Mouse (Mus musculus) limb, embryonic 14.5 days (tissue): ENCODE data around the gene Dlg2. TPM values are rescaled to one million over a fixed set of nuclear protein-coding genes. Genes with fewer than 3 reads are reported as not detected.

Source experiments
- ATAC-seq: fragments of 200-750 bp; cut with Nextera tagmentation; 2 replicates; pipeline ENCODE4 v1.8.0; 2017; ENCODE audit warnings: low read depth, moderate number of reproducible peaks, moderate TSS enrichment; ENCODE audit not compliant: low FRiP score
- DNase-seq: peaks from one replicate; pipeline ENCODE4 v3.0.0-alpha.2; 2015; ENCODE audit warnings: low spot score
- H3K27ac ChIP-seq: fragments of 300-500 bp; sonication (generic); replicated peaks from 2 replicates; pipeline ENCODE4 v1.5.1; 2014; ENCODE audit warnings: low read depth, mild to moderate bottlenecking, low read length, moderate library complexity, mixed read lengths
- H3K27me3 ChIP-seq: fragments of 300-500 bp; sonication (generic); 2 replicates; pipeline ENCODE4 v1.6.1; 2014; ENCODE audit warnings: low read length, mixed read lengths; ENCODE audit not compliant: control insufficient read depth, insufficient read depth
- H3K36me3 ChIP-seq: fragments of 300-500 bp; sonication (generic); 2 replicates; pipeline ENCODE4 v1.6.1; 2014; ENCODE audit warnings: mild to moderate bottlenecking, low read length, moderate library complexity, mixed read lengths; ENCODE audit not compliant: control insufficient read depth, insufficient read depth
- H3K4me1 ChIP-seq: fragments of 300-500 bp; sonication (generic); 2 replicates; pipeline ENCODE4 v1.6.1; 2014; ENCODE audit warnings: antibody characterized with exemption, low read length, mixed read lengths; ENCODE audit not compliant: control insufficient read depth, insufficient read depth
- H3K4me2 ChIP-seq: fragments of 300-500 bp; sonication (generic); replicated peaks from 2 replicates; pipeline ENCODE4 v1.6.1; 2014; ENCODE audit warnings: low read depth, mild to moderate bottlenecking, low read length, moderate library complexity; ENCODE audit not compliant: severe bottlenecking
- H3K4me3 ChIP-seq: fragments of 300-500 bp; sonication (generic); replicated peaks from 2 replicates; pipeline ENCODE4 v1.5.1; 2014; ENCODE audit warnings: low read length
- H3K9ac ChIP-seq: fragments of 300-500 bp; sonication (generic); 2 replicates; pipeline ENCODE4 v1.6.1; 2014; ENCODE audit warnings: mild to moderate bottlenecking, low read depth, low read length, moderate library complexity; ENCODE audit not compliant: severe bottlenecking
- H3K9me3 ChIP-seq: fragments of 300-500 bp; sonication (generic); 2 replicates; pipeline ENCODE4 v1.6.1; 2016; ENCODE audit warnings: low read length; ENCODE audit not compliant: control insufficient read depth
- POLR2A ChIP-seq: fragments of 200-500 bp; IDR thresholded peaks from 2 replicates; pipeline ENCODE4 v1.8.0; 2012; ENCODE audit warnings: inconsistent platforms, mild to moderate bottlenecking, moderate library complexity, borderline replicate concordance; ENCODE audit not compliant: insufficient read depth, insufficient read length; ENCODE audit errors: extremely low read depth
- WGBS: fragments of 180-500 bp; shearing (Covaris S2); extraction: QIAGEN DNeasy Blood & Tissue Kit; methylation state at CpG from one replicate; pipeline ENCODE4 v1.1.7; 2014; 5-methylcytosine and 5-hydroxymethylcytosine counted together
- polyA plus RNA-seq, 2 experiments: library from polyadenylated mRNA; depleted of rRNA in 1 of 2; stranded (reverse) in 1 of 2; unstranded in 1 of 2; fragments of >200 nt; fragmentation: Nextera tagmentation in 1 of 2; extraction: Ambion mirVana in 1 of 2; gene quantifications; 2 replicates each; pipeline versions ENCODE4 v1.2.1 to v1.2.3; 2012 to 2014

Dlg2 gene
- polyA plus RNA-seq, 2 experiments: 4.6 to 7.3 TPM

DNA sequence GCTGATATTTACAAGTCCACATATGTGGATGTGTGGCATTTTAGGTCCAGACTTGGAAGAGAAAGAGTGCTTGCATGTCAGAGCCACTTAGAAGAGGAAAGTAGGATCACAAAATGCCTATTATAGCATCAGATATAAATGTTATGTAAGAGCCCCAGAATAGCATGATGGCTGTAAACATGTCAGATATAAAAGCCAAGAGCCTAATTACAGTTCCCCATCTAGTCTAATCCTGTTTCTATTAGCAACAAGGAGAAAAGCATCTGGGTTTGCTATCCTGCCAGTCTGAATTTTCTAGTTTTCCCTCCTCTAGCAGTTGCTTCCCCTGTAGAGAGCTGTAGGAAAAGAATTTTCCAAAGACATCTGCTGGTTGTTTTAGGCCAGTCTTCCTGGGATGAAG, 217.6 kb downstream of the Dlg2 start:
- no peaks in the 10 kb centered on the region for H3K4me1 ChIP-seq
- H3K9me3 ChIP-seq: no peaks in the 10 kb centered on the region
- H3K4me2 ChIP-seq: no peak overlapping the region
- H3K27me3 ChIP-seq: no peaks in the 10 kb centered on the region
- ATAC-seq: no peak
- no peak overlapping the region for H3K4me3 ChIP-seq
- H3K9ac ChIP-seq: no peak overlapping the region
- DNase-seq: no peak
- no peak for TF ChIP-seq POLR2A
- H3K27ac ChIP-seq: no peak overlapping the region
- no peaks in the 10 kb centered on the region for H3K36me3 ChIP-seq

DNA sequence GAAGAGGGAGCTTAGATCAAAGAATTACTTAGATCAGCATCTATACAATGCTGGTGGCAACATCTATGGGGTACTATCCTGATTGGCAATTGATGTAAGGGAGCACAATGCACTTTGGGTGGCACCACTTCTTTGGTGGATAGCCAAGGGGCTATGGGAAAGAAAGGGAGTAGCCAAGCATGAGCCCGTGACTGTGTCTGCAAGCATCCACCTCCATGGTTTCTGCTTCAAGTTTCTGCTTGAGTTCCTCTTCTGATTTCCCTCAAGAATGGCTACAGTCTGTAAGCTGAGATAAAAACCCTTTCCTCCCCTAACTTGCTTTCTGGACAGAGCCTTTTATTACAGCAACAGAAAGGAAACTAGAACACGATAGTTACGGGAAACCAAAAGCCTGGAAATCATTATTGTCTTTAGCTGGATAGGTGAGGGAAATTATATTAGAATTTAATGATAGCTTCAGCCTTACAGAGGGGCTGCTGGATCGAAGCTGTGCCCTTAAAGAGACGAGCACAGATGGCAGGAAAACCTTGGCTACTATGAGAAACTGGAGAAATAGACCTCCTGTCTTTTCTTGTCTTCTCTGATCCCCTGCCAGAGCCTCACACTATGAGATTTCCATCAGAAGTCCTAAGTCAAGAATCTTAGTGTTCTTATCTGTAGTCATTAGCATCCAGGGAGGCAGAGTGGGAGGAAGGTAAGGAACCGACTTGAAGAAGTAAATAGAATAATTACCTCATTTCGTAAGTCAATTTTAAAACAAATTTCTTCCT, 219.9 kb downstream of the Dlg2 start:
- H3K9ac ChIP-seq: no peak overlapping the region
- 57% methylated on average over 7 of the region's 7 CpGs for WGBS
- no peak overlapping the region for H3K4me3 ChIP-seq
- ATAC-seq (no peak), DNase-seq (no peak)
- no peak for TF ChIP-seq POLR2A
- no peak overlapping the region for H3K27ac ChIP-seq
- no peak overlapping the region for H3K4me2 ChIP-seq
- no peaks in the 10 kb centered on the region for H3K9me3 ChIP-seq
- H3K27me3 ChIP-seq: no peaks in the 10 kb centered on the region
- no peaks in the 10 kb centered on the region for H3K36me3 ChIP-seq
- H3K4me1 ChIP-seq: no peaks in the 10 kb centered on the region

GRCm38 (mm10) chr7:90703163-90703852, 226.8 kb downstream of the Dlg2 start:
- WGBS: 32% methylated on average over 7 of the region's 7 CpGs
- Histone ChIP-seq H3K4me1 (0 out of 2 replicates have a peak, but pooled peaks cover 5% of the 10 kb centered on the region), H3K4me2 (0 out of 2 replicates have a peak overlapping the region, but pooled peaks have one; percentile 5), H3K27ac (no peak overlapping the region), H3K27me3 (no peaks in the 10 kb centered on the region), H3K36me3 (no peaks in the 10 kb centered on the region), H3K9me3 (no peaks in the 10 kb centered on the region), H3K4me3 (no peak overlapping the region), H3K9ac (no peak overlapping the region)
- no peak for TF ChIP-seq POLR2A
- DNase-seq: peak; percentile 61
- peak; percentile 58 for ATAC-seq

DNA sequence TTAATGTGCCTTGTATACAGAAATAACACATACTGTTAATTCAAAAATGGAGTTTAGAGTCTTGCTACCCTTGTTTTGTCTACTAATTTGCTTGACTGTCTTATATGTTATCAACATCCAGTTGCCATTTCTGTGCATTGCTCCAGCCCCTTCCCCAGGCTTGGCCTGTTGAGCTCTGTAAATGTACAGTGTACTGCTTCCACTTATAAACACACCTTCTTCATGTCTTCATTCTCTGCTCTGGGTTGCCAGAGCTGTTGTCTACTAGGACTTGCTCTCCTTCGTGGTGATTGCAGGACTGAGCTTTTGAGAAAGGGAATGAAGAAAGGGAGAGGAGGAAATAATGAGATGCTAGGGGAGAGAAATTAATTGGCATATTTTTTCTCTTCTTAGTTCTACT, 227.5 kb downstream of the Dlg2 start:
- no peaks in the 10 kb centered on the region for H3K36me3 ChIP-seq
- H3K9me3 ChIP-seq: no peaks in the 10 kb centered on the region
- no peaks in the 10 kb centered on the region for H3K27me3 ChIP-seq
- no peak overlapping the region for H3K4me2 ChIP-seq
- no peak overlapping the region for H3K27ac ChIP-seq
- no peak overlapping the region for H3K9ac ChIP-seq
- 0 out of 2 replicates have a peak, but pooled peaks cover 5% of the 10 kb centered on the region for H3K4me1 ChIP-seq
- DNase-seq (no peak), ATAC-seq (no peak)
- WGBS: 71% methylated on average over 1 of the region's 1 CpGs
- TF ChIP-seq POLR2A: no peak
- H3K4me3 ChIP-seq: no peak overlapping the region

GRCm38 (mm10) chr7:90734086-90734485, 257.6 kb downstream of the Dlg2 start:
- Histone ChIP-seq H3K4me2 (no peak overlapping the region), H3K27ac (no peak overlapping the region), H3K27me3 (no peaks in the 10 kb centered on the region), H3K4me1 (no peaks in the 10 kb centered on the region), H3K9me3 (no peaks in the 10 kb centered on the region), H3K36me3 (no peaks in the 10 kb centered on the region), H3K4me3 (no peak overlapping the region), H3K9ac (no peak overlapping the region)
- no peak for TF ChIP-seq POLR2A
- WGBS: 41% methylated on average over 3 of the region's 3 CpGs
- no peak for DNase-seq
- no peak for ATAC-seq
